Mouse (Mus musculus): Measurements from ENCODE around the gene Clca2. TPM values are rescaled to one million over a fixed set of nuclear protein-coding genes. Genes with fewer than 3 reads are reported as not detected.

Gene Clca2
- polyA plus RNA-seq, 1 experiment from 2014 or later = 0.45 TPM

DNA sequence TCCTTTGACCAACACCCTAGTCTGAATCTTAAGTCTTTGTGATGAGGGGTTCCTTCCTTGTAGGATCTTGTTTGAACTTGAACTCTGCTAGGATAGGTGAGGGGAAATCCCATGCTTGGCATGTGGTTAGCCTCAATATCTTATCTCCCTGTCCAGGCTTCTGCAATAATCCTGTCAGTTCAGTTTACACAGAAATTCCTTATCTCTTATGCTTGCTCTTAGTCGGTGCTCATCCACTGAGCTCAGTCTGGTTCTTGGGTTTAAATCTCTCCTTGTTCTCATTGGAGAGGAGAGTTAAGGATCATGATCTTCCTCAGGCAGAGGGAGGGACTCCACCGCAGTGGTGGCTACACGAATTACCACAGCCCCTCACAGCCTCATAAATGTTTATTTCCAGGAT, 49.4 kb downstream of the Clca2 start:
- TF ChIP-seq CTCF (IDR thresholded peaks at IDR 0.05; ENCODE audit: low read depth) = no peak
- Histone ChIP-seq H3K36me3 (ENCODE audit: insufficient read depth) (no peaks in the 10 kb centered on the region), H3K27ac (ENCODE audit: low read depth) (no peak overlapping the region), H3K4me3 (ENCODE audit: low read depth, low read length) (no peak overlapping the region), H3K9ac (no peak overlapping the region), H3K9me3 (ENCODE audit: low read depth, low read length) (no peaks in the 10 kb centered on the region), H3K4me2 (no peak overlapping the region), H3K27me3 (ENCODE audit: insufficient read depth, low read length) (no peaks in the 10 kb centered on the region), H3K4me1 (ENCODE audit: insufficient read depth) (no peaks in the 10 kb centered on the region)
- 38% methylated on average over 3 of the region's 3 CpGs for WGBS
- ATAC-seq (ENCODE audit: insufficient read depth) = no peak
- no peak for DNase-seq

DNA sequence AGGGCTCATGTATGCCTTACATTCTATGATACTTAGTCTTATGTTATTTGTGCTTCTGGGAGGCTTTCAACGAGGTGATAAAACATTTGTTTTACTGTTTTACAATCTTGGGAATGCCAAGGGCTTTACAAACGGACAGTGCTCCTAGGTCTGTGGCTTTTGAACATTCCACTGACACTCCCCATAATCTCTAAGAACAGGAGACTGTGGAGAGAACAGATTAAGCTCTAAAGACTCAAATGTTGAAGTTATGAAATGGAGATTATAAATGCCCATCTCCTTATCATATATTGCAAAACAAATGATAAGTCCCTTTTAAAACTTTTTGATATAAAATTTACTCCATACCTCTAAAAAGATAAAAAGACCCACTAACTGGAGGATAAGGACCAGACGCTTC, 60.4 kb downstream of the Clca2 start:
- Histone ChIP-seq H3K9ac (no peak overlapping the region), H3K4me1 (ENCODE audit: insufficient read depth) (no peaks in the 10 kb centered on the region), H3K27me3 (ENCODE audit: insufficient read depth, low read length) (no peaks in the 10 kb centered on the region), H3K27ac (ENCODE audit: low read depth) (no peak overlapping the region), H3K4me2 (no peak overlapping the region), H3K4me3 (ENCODE audit: low read depth, low read length) (no peak overlapping the region), H3K36me3 (ENCODE audit: insufficient read depth) (no peaks in the 10 kb centered on the region), H3K9me3 (ENCODE audit: low read depth, low read length) (no peaks in the 10 kb centered on the region)
- DNase-seq = no peak
- 36% methylated on average over 3 of the region's 3 CpGs for WGBS
- TF ChIP-seq CTCF (IDR thresholded peaks at IDR 0.05; ENCODE audit: low read depth) = no peak
- no peak for ATAC-seq (ENCODE audit: insufficient read depth)

DNA sequence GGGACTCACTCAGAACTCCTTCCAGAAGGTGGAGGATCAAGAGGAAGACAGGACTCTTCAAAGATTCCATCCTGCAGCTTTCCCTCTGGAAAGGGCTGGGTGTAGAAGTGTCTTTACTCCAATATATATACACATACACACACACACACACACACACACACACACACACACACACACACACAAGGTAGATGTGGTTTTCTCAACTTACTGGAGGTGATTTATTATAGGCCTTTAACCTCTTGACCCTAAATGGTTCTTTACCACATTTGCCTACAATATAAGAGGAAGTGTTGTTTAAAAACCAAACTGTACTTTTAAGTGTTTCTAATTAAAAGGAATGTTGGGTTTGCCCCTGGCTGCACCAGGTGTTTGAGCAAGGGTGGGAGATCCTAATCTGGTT, 66.6 kb downstream of the Clca2 start, which contains the start of gene Clca1:
TSS of gene Clca1 (minus strand) at position 101 of the 400 bp plus-strand sequence.
- DNase-seq (no peak), ATAC-seq (ENCODE audit: insufficient read depth) (no peak)
- TF ChIP-seq CTCF (IDR thresholded peaks at IDR 0.05; ENCODE audit: low read depth) = no peak
- Histone ChIP-seq H3K27ac (ENCODE audit: low read depth) (no peak within 1 kb of the TSS), H3K9ac (no peak within 1 kb of the TSS), H3K4me1 (ENCODE audit: insufficient read depth) (no peaks in the 10 kb centered on the region), H3K4me3 (ENCODE audit: low read depth, low read length) (no peak within 1 kb of the TSS), H3K9me3 (ENCODE audit: low read depth, low read length) (no peaks in the 10 kb centered on the region), H3K4me2 (no peak within 1 kb of the TSS), H3K27me3 (ENCODE audit: insufficient read depth, low read length) (no peaks in the 10 kb centered on the region), H3K36me3 (ENCODE audit: insufficient read depth) (no peaks in the 10 kb centered on the region)

DNA sequence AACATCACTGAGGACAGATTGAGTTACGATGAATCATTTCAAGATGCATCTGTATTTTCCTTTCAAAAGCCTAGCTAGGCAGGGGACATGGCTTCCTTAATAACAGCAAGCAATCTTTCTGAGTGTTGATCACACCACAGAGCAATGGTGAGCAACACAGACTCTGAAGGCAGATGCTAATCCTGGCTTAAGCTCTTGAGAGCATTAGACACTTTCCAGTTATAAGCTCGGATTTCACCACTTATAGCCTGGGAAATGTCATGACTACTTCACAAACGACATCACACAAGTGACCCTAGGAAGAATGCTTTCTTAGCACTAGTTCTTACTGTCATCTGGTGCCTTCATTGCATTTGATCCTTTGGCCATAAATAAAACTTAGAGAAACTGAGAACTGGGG, 71.2 kb downstream of the Clca2 start:
- no peaks in the 10 kb centered on the region for H3K27me3 ChIP-seq (ENCODE audit: insufficient read depth, low read length)
- no peak overlapping the region for H3K4me2 ChIP-seq
- WGBS = 63% methylated on average over 3 of the region's 3 CpGs
- H3K27ac ChIP-seq (ENCODE audit: low read depth) = no peak overlapping the region
- H3K4me3 ChIP-seq (ENCODE audit: low read depth, low read length) = no peak overlapping the region
- H3K4me1 ChIP-seq (ENCODE audit: insufficient read depth) = no peaks in the 10 kb centered on the region
- H3K9me3 ChIP-seq (ENCODE audit: low read depth, low read length) = no peaks in the 10 kb centered on the region
- no peak overlapping the region for H3K9ac ChIP-seq
- DNase-seq = no peak
- no peak for ATAC-seq (ENCODE audit: insufficient read depth)
- no peak for TF ChIP-seq CTCF (IDR thresholded peaks at IDR 0.05; ENCODE audit: low read depth)
- H3K36me3 ChIP-seq (ENCODE audit: insufficient read depth) = no peaks in the 10 kb centered on the region

DNA sequence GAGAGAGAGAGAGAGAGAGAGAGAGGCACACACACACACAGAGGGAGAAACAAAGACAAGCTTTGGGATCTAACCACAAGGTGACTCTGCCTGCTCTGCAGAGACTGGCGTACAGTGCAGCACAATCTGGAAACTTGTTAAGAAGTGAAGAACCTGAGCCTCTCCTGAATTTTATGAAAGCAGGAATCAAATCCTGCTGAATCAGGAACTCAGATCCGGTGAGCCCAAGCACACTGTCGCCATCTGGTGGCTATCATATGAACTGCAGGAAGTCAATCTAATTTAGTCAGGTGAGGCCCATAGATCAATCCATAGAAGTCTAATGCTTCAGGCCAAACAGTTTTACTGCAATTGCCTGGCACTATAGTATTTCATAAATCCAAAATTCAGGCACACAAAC, 72.5 kb downstream of the Clca2 start:
- ATAC-seq (ENCODE audit: insufficient read depth) = no peak
- DNase-seq = peak; percentile 71
- no peak overlapping the region for H3K4me2 ChIP-seq
- H3K4me1 ChIP-seq (ENCODE audit: insufficient read depth) = no peaks in the 10 kb centered on the region
- no peak overlapping the region for H3K27ac ChIP-seq (ENCODE audit: low read depth)
- H3K27me3 ChIP-seq (ENCODE audit: insufficient read depth, low read length) = no peaks in the 10 kb centered on the region
- WGBS = 25% methylated on average over 3 of the region's 3 CpGs
- H3K4me3 ChIP-seq (ENCODE audit: low read depth, low read length) = no peak overlapping the region
- no peak overlapping the region for H3K9ac ChIP-seq
- H3K36me3 ChIP-seq (ENCODE audit: insufficient read depth) = no peaks in the 10 kb centered on the region
- peak; percentile 91 for TF ChIP-seq CTCF (IDR thresholded peaks at IDR 0.05; ENCODE audit: low read depth)
- H3K9me3 ChIP-seq (ENCODE audit: low read depth, low read length) = no peaks in the 10 kb centered on the region

Other genes with a start within 250 kb of the Clca2 start
- not detected in 2 replicates for gene Clca4b, start 166.9 kb downstream of the Clca2 start, polyA plus RNA-seq (2014; fragmentation: Nextera tagmentation; extraction: Ambion mirVana)
- not detected in 2 replicates for gene Clca4a, start 124.4 kb downstream of the Clca2 start, polyA plus RNA-seq (2014; fragmentation: Nextera tagmentation; extraction: Ambion mirVana)
- gene Clca1, start 66.7 kb downstream of the Clca2 start, polyA plus RNA-seq (2014; fragmentation: Nextera tagmentation; extraction: Ambion mirVana) = not detected in 2 replicates
- gene Odf2l, start 19.1 kb upstream of the Clca2 start, polyA plus RNA-seq (2014; fragmentation: Nextera tagmentation; extraction: Ambion mirVana) = 16.6 and 17.4 TPM in 2 replicates
- gene Col24a1, start 193.0 kb upstream of the Clca2 start, polyA plus RNA-seq (2014; fragmentation: Nextera tagmentation; extraction: Ambion mirVana) = 1.5 and 1.7 TPM in 2 replicates